Mouse (Mus musculus) thymus, adult 2 months (tissue): ENCODE data around the gene Rin1. TPM values are rescaled to one million over a fixed set of nuclear protein-coding genes. Genes with fewer than 3 reads are reported as not detected.
A peak's percentile ranks its signal among the peaks of the same experiment; 100 is the strongest.
"Not testable (repeated sequence)": the region's sequence is repeated elsewhere in the genome, so short reads cannot be mapped to it uniquely, and the experiment has no call there.

ENCODE experiments used
- DNase-seq: peaks from one replicate; pipeline ENCODE4 v3.0.0; 2021
- H3K27ac ChIP-seq: fragments of 200-500 bp; 2 replicates; pipeline ENCODE4 v1.5.1; 2012; ENCODE audit warnings: low read length, control low read depth; ENCODE audit not compliant: control insufficient read depth, insufficient read depth
- H3K27me3 ChIP-seq: fragments of 200-500 bp; 2 replicates; pipeline ENCODE4 v1.6.1; 2012; ENCODE audit warnings: mild to moderate bottlenecking, low read length, moderate library complexity, mixed read lengths; ENCODE audit not compliant: control insufficient read depth, insufficient read depth
- H3K36me3 ChIP-seq: fragments of 200-500 bp; 2 replicates; pipeline ENCODE4 v1.6.1; 2012; ENCODE audit warnings: mild to moderate bottlenecking, low read length, moderate library complexity; ENCODE audit not compliant: control insufficient read depth, insufficient read depth
- H3K4me1 ChIP-seq: fragments of 200-500 bp; replicated peaks from 2 replicates; pipeline ENCODE4 v1.6.1; 2012; ENCODE audit warnings: low read length; ENCODE audit not compliant: control insufficient read depth, insufficient read depth
- H3K4me3 ChIP-seq: fragments of 200-500 bp; 2 replicates; pipeline ENCODE4 v1.5.1; 2012; ENCODE audit warnings: mild to moderate bottlenecking, low read length, control low read depth, moderate library complexity; ENCODE audit not compliant: control insufficient read depth, insufficient read depth
- CTCF ChIP-seq: fragments of 200-500 bp; IDR thresholded peaks from 2 replicates; pipeline ENCODE4 v1.5.1; 2012; ENCODE audit warnings: mild to moderate bottlenecking, control low read depth, low read length, moderate library complexity, borderline replicate concordance; ENCODE audit not compliant: control insufficient read depth, poor library complexity, insufficient read depth; ENCODE audit errors: extremely low read depth
- POLR2A ChIP-seq: fragments of 200-500 bp; IDR thresholded peaks from 2 replicates; pipeline ENCODE4 v1.6.1; 2012; ENCODE audit warnings: mild to moderate bottlenecking, low read length, control low read depth, moderate library complexity; ENCODE audit not compliant: control insufficient read depth, poor library complexity, insufficient read depth; ENCODE audit errors: extremely low read depth
- WGBS: fragments of 180-500 bp; shearing (Covaris S2); methylation state at CpG from one replicate; pipeline ENCODE4 v1.1.7; 2018; 5-methylcytosine and 5-hydroxymethylcytosine counted together
- polyA plus RNA-seq: library from polyadenylated mRNA; depleted of rRNA; stranded (reverse); fragments of >200 nt; gene quantifications from 2 replicates; pipeline ENCODE4 v1.2.3, GENCODE M21; 2012

The Rin1 gene
- polyA plus RNA-seq, 1 experiment: 7.1 TPM

- H3K27me3 ChIP-seq: peaks cover 15% of the 10 kb centered on the region; the same call in 1 of the 2 replicates
- no peak within 1 kb of the TSS for H3K27ac ChIP-seq
- 2% methylated on average over 68 of the region's 69 CpGs for WGBS
- no peak for DNase-seq
- H3K4me1 ChIP-seq: peaks cover 23% of the 10 kb centered on the region
- peak within 1 kb of the TSS; percentile 20 for H3K4me3 ChIP-seq
- no peaks in the 10 kb centered on the region for H3K36me3 ChIP-seq
- TF ChIP-seq POLR2A (no peak), CTCF (no peak)
Observed at GRCm38 (mm10) chr19:5085145-5085863, 35.0 kb downstream of the Rin1 start, which contains the start of gene Tmem151a. Tmem151a (minus strand) TSS chr19:5085531.

GRCm38 (mm10) chr19:5086533-5086932 is 36.3 kb downstream of the Rin1 start:
- H3K27ac ChIP-seq, H3K36me3 ChIP-seq, H3K4me3 ChIP-seq, DNase-seq: not testable (repeated sequence)
- 61% methylated on average over 4 of the region's 4 CpGs for WGBS
- Histone ChIP-seq H3K4me1 (peaks cover 23% of the 10 kb centered on the region), H3K27me3 (peaks cover 14% of the 10 kb centered on the region; the same call in 1 of the 2 replicates)

GRCm38 (mm10) chr19:5087884-5088728 is 37.8 kb downstream of the Rin1 start, which contains the start of gene Yif1a:
Yif1a (plus strand) TSS chr19:5088538.
- Histone ChIP-seq H3K36me3 (no peaks in the 10 kb centered on the region), H3K4me1 (peaks cover 23% of the 10 kb centered on the region), H3K27ac (no peak within 1 kb of the TSS), H3K4me3 (peak within 1 kb of the TSS; percentile 88), H3K27me3 (peaks cover 14% of the 10 kb centered on the region; the same call in 1 of the 2 replicates)
- WGBS: under 1% methylated on average over 58 of the region's 58 CpGs
- peak; percentile 91 for DNase-seq
- peak; percentile 67; the same call in 1 of the 2 replicates for TF ChIP-seq POLR2A
- TF ChIP-seq CTCF: peak; percentile 28; the same call in 1 of the 2 replicates

- TF ChIP-seq POLR2A: no peak
- TF ChIP-seq CTCF: no peak
- WGBS: 91% methylated on average over 4 of the region's 4 CpGs
- DNase-seq: no peak
- Histone ChIP-seq H3K27ac (no peak overlapping the region), H3K4me3 (no peak overlapping the region), H3K36me3 (no peaks in the 10 kb centered on the region), H3K27me3 (peaks cover 9% of the 10 kb centered on the region; the same call in 1 of the 2 replicates), H3K4me1 (peaks cover 23% of the 10 kb centered on the region)
Observed at GRCm38 (mm10) chr19:5089324-5089723, 39.0 kb downstream of the Rin1 start.

- peaks cover 15% of the 10 kb centered on the region for H3K4me1 ChIP-seq
- DNase-seq: no peak
- no peak overlapping the region for H3K4me3 ChIP-seq
- no peak overlapping the region for H3K27ac ChIP-seq
- TF ChIP-seq POLR2A: no peak
- TF ChIP-seq CTCF: no peak
- no peaks in the 10 kb centered on the region; the same call in 1 of the 2 replicates for H3K27me3 ChIP-seq
- WGBS: 97% methylated on average over 10 of the region's 10 CpGs
- no peaks in the 10 kb centered on the region for H3K36me3 ChIP-seq
Observed at GRCm38 (mm10) chr19:5092083-5092482, 41.8 kb downstream of the Rin1 start.

- TF ChIP-seq CTCF: no peak
- TF ChIP-seq POLR2A: no peak
- Histone ChIP-seq H3K27ac (no peak overlapping the region), H3K4me3 (no peak overlapping the region), H3K36me3 (no peaks in the 10 kb centered on the region), H3K4me1 (peaks cover 13% of the 10 kb centered on the region), H3K27me3 (no peaks in the 10 kb centered on the region; the same call in 1 of the 2 replicates)
- DNase-seq: no peak
- 81% methylated on average over 12 of the region's 12 CpGs for WGBS
Observed at GRCm38 (mm10) chr19:5093481-5094242, 43.4 kb downstream of the Rin1 start.
